Mouse (Mus musculus) hindbrain, embryonic 12.5 days (tissue): ENCODE data around the gene BC017158. TPM values are rescaled to one million over a fixed set of nuclear protein-coding genes. Genes with fewer than 3 reads are reported as not detected.
A peak's percentile ranks its signal among the peaks of the same experiment; 100 is the strongest.

Experiments used
- ATAC-seq: fragments of 200-750 bp; cut with Nextera tagmentation; 2 replicates; pipeline ENCODE4 v1.8.0; 2017; ENCODE audit warnings: moderate TSS enrichment; ENCODE audit not compliant: low FRiP score
- H3K27ac ChIP-seq: fragments of 300-500 bp; sonication (generic); 2 replicates; pipeline ENCODE4 v1.5.1; 2016; ENCODE audit warnings: mild to moderate bottlenecking
- H3K27me3 ChIP-seq: fragments of 300-500 bp; sonication (generic); 2 replicates; pipeline ENCODE4 v1.6.1; 2016; ENCODE audit warnings: mild to moderate bottlenecking
- H3K36me3 ChIP-seq: fragments of 300-500 bp; sonication (generic); 2 replicates; pipeline ENCODE4 v1.6.1; 2016; ENCODE audit warnings: mild to moderate bottlenecking
- H3K4me1 ChIP-seq: fragments of 300-500 bp; sonication (generic); 2 replicates; pipeline ENCODE4 v1.6.1; 2016
- H3K4me2 ChIP-seq: fragments of 300-500 bp; sonication (generic); replicated peaks from 2 replicates; pipeline ENCODE4 v1.6.1; 2016; ENCODE audit warnings: mild to moderate bottlenecking
- H3K4me3 ChIP-seq: fragments of 300-500 bp; sonication (generic); 2 replicates; pipeline ENCODE4 v1.5.1; 2016; ENCODE audit warnings: mild to moderate bottlenecking
- H3K9ac ChIP-seq: fragments of 300-500 bp; sonication (generic); 2 replicates; pipeline ENCODE4 v1.6.1; 2016; ENCODE audit warnings: mild to moderate bottlenecking, moderate library complexity
- H3K9me3 ChIP-seq: fragments of 300-500 bp; sonication (generic); replicated peaks from 2 replicates; pipeline ENCODE4 v1.6.1; 2016; ENCODE audit warnings: mild to moderate bottlenecking
- WGBS: fragments of 180-500 bp; shearing (Covaris S2); methylation state at CpG from one replicate; pipeline ENCODE4 v1.1.7; 2016; 5-methylcytosine and 5-hydroxymethylcytosine counted together
- microRNA-seq: library from miRNA; unstranded; fragments of <30 nt; microRNA quantifications from one replicate; pipeline ENCODE4, GENCODE M21; 2017
- polyA plus RNA-seq: library from polyadenylated mRNA; unstranded; fragments of >200 nt; fragmentation: Nextera tagmentation; extraction: Ambion mirVana; gene quantifications from 2 replicates; pipeline ENCODE4 v1.2.1, GENCODE M21; 2016

The BC017158 gene
- polyA plus RNA-seq, 1 experiment from 2014 or later = 21.7 TPM

DNA sequence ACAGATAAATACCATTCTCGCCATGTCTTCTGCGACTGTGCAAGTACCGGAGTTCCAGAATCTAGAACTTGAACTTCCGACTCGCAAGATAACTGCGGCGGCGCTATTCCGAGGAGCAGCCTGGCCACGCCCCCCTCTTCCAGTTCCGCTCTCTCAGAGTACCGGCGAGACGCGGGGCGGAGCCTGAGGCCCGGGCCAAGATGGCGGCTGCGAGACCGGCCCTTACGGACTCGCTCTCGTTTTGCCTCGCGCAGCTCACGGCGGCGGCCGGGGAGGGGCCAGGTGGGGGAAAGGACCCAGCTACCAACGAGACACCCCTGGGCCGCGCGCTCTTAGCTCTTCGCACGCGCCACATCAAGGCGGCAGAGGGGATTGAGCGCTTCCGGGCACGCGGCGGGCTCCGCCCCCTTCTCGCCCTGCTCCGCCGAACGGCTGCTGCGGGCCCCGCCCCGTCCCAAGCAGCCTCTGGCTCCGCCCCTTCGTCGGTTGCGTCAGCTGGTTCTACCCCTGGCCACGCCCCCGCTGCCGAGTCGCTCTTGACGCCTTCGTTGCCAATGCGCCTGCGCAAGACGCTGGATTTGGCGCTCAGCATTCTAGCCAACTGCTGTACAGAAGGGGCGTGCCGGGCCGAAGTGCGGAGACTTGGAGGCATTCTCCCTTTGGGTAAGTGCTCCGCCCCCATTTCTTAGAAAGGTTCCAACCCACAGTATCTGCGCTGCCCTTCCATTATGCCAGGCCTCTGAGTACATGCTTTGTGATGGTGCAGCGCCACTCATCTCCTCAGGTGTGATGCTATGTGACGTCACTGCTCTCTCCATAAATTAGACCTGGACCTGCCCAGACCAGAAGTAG, 59.8 kb downstream of the BC017158 start, which contains the start of gene 9130023H24Rik:
Gene 9130023H24Rik, minus strand, starts transcription at position 105 of the 852 bp plus-strand sequence.
- ATAC-seq = peak; percentile 91
- peak within 1 kb of the TSS; percentile 96 for H3K4me2 ChIP-seq
- no peaks in the 10 kb centered on the region for H3K27me3 ChIP-seq
- peaks cover 38% of the 10 kb centered on the region for H3K36me3 ChIP-seq
- H3K9me3 ChIP-seq = no peaks in the 10 kb centered on the region
- peaks cover 13% of the 10 kb centered on the region for H3K4me1 ChIP-seq
- H3K27ac ChIP-seq = peak within 1 kb of the TSS; percentile 94
- WGBS = under 1% methylated on average over 72 of the region's 72 CpGs
- H3K9ac ChIP-seq = peak within 1 kb of the TSS; percentile 79
- peak within 1 kb of the TSS; percentile 68 for H3K4me3 ChIP-seq

DNA sequence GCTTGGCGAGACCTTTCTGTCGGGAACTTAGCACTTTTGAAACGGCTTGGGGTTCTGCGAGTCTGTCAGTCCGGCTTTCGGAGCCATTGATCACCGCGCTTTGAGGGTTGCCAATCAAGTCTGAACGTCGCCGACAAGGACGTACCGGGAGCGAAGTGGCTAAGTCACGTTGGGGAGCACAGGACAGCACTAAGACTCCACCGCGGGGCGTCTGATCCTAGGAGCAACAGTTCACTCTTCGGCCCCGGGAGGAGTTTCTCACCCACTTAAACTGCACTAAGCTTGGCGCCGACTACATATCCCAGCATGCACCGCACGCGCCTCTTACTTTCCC, 60.4 kb downstream of the BC017158 start:
- Histone ChIP-seq H3K36me3 (peaks cover 32% of the 10 kb centered on the region), H3K4me3 (peak overlapping the region; percentile 68), H3K27me3 (no peaks in the 10 kb centered on the region), H3K4me2 (peak overlapping the region; percentile 96), H3K9ac (peak overlapping the region; percentile 79), H3K4me1 (peaks cover 13% of the 10 kb centered on the region), H3K9me3 (no peaks in the 10 kb centered on the region), H3K27ac (peak overlapping the region; percentile 94)
- under 1% methylated on average over 25 of the region's 25 CpGs for WGBS
- no peak; the same call in 1 of the 2 replicates for ATAC-seq

DNA sequence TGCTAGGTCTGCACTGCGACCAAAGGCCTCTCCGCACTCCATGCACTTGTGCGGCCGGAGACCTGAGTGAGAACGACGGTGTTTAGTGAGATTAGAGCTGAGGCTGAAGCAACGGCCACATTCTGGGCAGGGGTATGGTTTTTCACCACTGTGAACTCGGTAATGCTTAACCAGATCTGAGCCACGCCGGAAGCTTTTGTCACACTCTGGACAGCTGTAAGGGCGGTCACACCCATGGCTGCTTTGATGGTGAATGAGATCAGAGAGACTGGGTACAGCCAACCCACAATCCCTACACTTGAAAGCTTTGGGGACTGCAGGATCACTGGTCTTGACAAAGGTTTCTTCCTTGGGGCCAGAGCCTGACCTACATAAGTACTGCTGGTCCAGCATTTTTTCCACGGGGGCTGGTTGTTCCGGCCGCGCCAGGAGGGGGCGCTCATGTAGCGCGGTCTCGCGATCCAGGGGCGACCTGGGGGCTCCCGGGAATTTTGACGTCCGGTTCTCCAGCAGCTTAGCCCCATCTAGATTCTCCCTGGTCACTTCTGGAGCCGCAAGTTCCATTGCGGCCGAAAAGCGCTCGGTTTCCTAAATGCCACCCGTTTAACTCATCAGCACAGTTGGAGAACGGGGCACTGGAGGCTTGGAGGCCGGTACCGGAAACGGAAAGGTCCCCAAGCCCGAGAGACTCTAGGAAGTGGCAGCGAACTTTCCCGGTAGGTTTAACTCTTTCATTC, 60.9 kb downstream of the BC017158 start, which contains the start of gene Armc5:
Gene Armc5, plus strand, starts transcription at position 487 of the 737 bp plus-strand sequence.
- H3K4me2 ChIP-seq = peak within 1 kb of the TSS; percentile 96
- H3K4me1 ChIP-seq = peaks cover 13% of the 10 kb centered on the region
- ATAC-seq = peak; percentile 19; the same call in 1 of the 2 replicates
- peak within 1 kb of the TSS; percentile 68 for H3K4me3 ChIP-seq
- no peaks in the 10 kb centered on the region for H3K27me3 ChIP-seq
- peak within 1 kb of the TSS; percentile 94 for H3K27ac ChIP-seq
- 25% methylated on average over 37 of the region's 37 CpGs for WGBS
- no peaks in the 10 kb centered on the region for H3K9me3 ChIP-seq
- H3K9ac ChIP-seq = peak within 1 kb of the TSS; percentile 79
- peaks cover 27% of the 10 kb centered on the region for H3K36me3 ChIP-seq

DNA sequence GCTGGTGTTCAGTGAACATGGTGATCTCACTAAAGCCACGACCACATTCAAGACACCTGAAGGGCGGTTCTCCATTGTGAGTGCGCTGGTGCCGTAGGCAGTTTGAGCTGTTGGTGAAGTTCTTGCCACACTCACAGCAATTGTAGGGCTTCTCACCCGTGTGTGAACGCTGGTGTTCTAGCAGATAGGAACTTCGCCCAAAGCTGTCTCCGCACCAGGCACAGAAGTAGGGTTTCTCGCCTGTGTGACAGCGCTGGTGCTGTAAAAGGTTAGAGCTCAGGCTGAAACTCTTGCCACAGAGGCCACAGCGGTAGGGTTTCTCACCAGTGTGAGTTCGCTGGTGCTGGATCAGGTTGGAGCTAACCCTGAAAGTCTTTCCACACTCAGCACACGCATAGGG, 61.5 kb downstream of the BC017158 start:
- Histone ChIP-seq H3K27ac (0 out of 2 replicates have a peak overlapping the region, but pooled peaks have one; percentile 94), H3K4me2 (no peak overlapping the region)
- 94% methylated on average over 13 of the region's 13 CpGs for WGBS

DNA sequence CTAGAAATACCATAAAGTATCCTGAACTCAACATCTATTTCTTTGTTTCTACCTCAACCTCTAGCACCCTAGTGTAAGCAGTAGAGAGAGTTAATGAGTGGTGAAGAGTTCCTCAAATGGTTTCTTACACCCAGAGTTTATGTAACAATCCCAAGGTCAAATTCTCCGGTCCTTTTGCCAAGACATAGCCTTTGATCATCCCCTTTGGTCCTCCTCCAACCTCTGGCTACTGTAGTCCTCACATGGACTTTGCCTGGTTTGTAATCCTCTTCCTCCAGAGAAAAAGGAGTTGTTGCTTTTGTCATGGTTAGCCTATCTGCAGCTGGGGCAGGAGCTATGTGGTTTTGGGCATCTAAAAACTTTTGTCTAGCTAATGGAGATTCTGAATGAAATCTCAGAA, 62.5 kb downstream of the BC017158 start:
- Histone ChIP-seq H3K4me3 (no peak overlapping the region), H3K4me2 (no peak overlapping the region), H3K4me1 (peaks cover 13% of the 10 kb centered on the region), H3K9ac (no peak overlapping the region), H3K27me3 (no peaks in the 10 kb centered on the region), H3K27ac (no peak overlapping the region), H3K9me3 (no peaks in the 10 kb centered on the region), H3K36me3 (peaks cover 14% of the 10 kb centered on the region)
- 94% methylated on average over 1 of the region's 1 CpGs for WGBS
- ATAC-seq = no peak

More for the DNA sequence above, 61.5 kb downstream of the BC017158 start:
- Histone ChIP-seq H3K9ac (peak overlapping the region; percentile 79; the same call in 1 of the 2 replicates), H3K4me1 (peaks cover 13% of the 10 kb centered on the region), H3K4me3 (no peak overlapping the region), H3K27me3 (no peaks in the 10 kb centered on the region), H3K36me3 (peaks cover 23% of the 10 kb centered on the region), H3K9me3 (no peaks in the 10 kb centered on the region)
- no peak for ATAC-seq

DNA sequence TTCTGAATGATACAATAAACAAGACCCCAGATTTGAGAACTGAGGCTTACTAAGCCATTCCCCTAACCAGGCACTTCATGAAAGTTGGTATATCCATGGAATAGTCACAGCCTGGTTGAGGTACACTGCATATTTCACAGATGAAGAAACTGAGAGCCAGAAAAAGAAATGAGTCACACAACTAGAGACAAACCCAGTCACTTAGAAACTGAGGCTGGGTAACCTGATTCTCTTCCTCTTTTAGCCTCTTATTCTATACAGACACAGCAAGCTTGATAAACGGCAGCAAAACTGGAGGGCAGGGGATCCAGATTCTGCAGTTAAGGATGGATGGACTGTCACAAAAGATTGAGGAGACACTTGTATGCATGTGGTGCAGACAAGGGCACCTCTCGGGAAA, 63.2 kb downstream of the BC017158 start:
- no peak overlapping the region for H3K4me2 ChIP-seq
- H3K27ac ChIP-seq = no peak overlapping the region
- no peak overlapping the region for H3K4me3 ChIP-seq
- peaks cover 13% of the 10 kb centered on the region for H3K4me1 ChIP-seq
- no peak for ATAC-seq
- no peak overlapping the region for H3K9ac ChIP-seq
- peaks cover 7% of the 10 kb centered on the region; the same call in 1 of the 2 replicates for H3K36me3 ChIP-seq
- H3K27me3 ChIP-seq = no peaks in the 10 kb centered on the region
- 88% methylated on average over 2 of the region's 2 CpGs for WGBS
- H3K9me3 ChIP-seq = no peaks in the 10 kb centered on the region

DNA sequence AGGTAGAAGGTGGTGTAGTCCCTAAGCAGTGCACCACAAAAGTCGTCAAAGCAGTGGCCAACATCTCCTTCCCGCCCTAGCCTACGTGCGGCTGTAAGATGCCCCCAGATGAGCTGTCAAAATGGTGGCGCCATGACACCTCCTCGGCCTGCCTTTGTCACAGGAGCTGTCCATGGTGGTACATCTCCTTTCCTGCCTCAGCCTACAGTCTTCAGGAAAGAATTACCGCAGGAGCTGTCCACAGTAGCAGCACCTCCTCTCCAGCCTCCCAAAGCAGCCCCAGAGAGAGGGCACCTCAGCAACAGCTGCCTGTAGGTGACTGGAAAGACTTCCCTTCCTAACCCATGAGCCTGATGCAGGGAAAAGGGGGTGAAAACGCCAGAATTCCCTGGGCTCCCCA, 66.2 kb downstream of the BC017158 start:
- WGBS = 45% methylated on average over 8 of the region's 8 CpGs
- peaks cover 7% of the 10 kb centered on the region; the same call in 1 of the 2 replicates for H3K36me3 ChIP-seq
- no peaks in the 10 kb centered on the region for H3K27me3 ChIP-seq
- ATAC-seq = no peak
- H3K4me2 ChIP-seq = no peak overlapping the region
- peaks cover 3% of the 10 kb centered on the region; the same call in 1 of the 2 replicates for H3K4me1 ChIP-seq
- H3K9ac ChIP-seq = no peak overlapping the region
- no peak overlapping the region for H3K4me3 ChIP-seq
- H3K9me3 ChIP-seq = no peaks in the 10 kb centered on the region
- H3K27ac ChIP-seq = no peak overlapping the region

Small RNAs within 50 kb of the gene (microRNA-seq; reads per million reads assigned to microRNA genes)
- 0.81 reads per million for gene Mir3103

Other genes with a start within 250 kb of the BC017158 start
- 0.83 and 0.97 TPM in 2 replicates for gene Itgam, start 235.5 kb downstream of the BC017158 start, polyA plus RNA-seq
- not detected in 2 replicates for gene Gm49368, start 235.5 kb downstream of the BC017158 start, polyA plus RNA-seq
- 0.08 TPM in 1 of 2 replicates, not detected in the other for gene Itgax, start 168.6 kb downstream of the BC017158 start, polyA plus RNA-seq
- gene Itgad, start 143.8 kb downstream of the BC017158 start, polyA plus RNA-seq = not detected in 2 replicates
- gene Cox6a2, start 91.8 kb downstream of the BC017158 start, polyA plus RNA-seq = 1.3 and 4.1 TPM in 2 replicates
- 16.4 and 17.4 TPM in 2 replicates for gene Armc5, start 60.8 kb downstream of the BC017158 start, polyA plus RNA-seq
- gene 9130023H24Rik, start 60.1 kb downstream of the BC017158 start, polyA plus RNA-seq = 13.8 and 14.1 TPM in 2 replicates
- gene Tgfb1i1, start 51.4 kb downstream of the BC017158 start, polyA plus RNA-seq = 50.9 and 63.1 TPM in 2 replicates
- gene Slc5a2, start 32.5 kb downstream of the BC017158 start, polyA plus RNA-seq = not detected in 2 replicates
- gene Rgs10, start 120.6 kb upstream of the BC017158 start, polyA plus RNA-seq = 13.5 and 16.7 TPM in 2 replicates
- gene Tial1, start 163.5 kb upstream of the BC017158 start, polyA plus RNA-seq = 35.3 and 38.3 TPM in 2 replicates
- gene Bag3, start 225.4 kb upstream of the BC017158 start, polyA plus RNA-seq = 5.6 and 6.4 TPM in 2 replicates